Mouse (Mus musculus): ENCODE measurements around the gene Gm21830.

- TF ChIP-seq EP300 (IDR thresholded peaks at IDR 0.05; ENCODE audit: low read depth) (no peak), CTCF (IDR thresholded peaks at IDR 0.05; ENCODE audit: low read depth) (no peak)
Measured at GRCm38 (mm10) chr2:67433081-67433480, 19.6 kb downstream of the Gm21830 start, which contains the start of gene Gm26727.

All from heart, postnatal 0 days (tissue).